Mouse (Mus musculus) CH12.LX (cell line): Measurements from ENCODE around the gene Hbq1b. TPM values are rescaled to one million over a fixed set of nuclear protein-coding genes. Genes with fewer than 3 reads are reported as not detected.
"Not testable (repeated sequence)": the region's sequence is repeated elsewhere in the genome, so short reads cannot be mapped to it uniquely, and the experiment has no call there.

Source experiments
- DNase-seq: peaks from one replicate; pipeline ENCODE4 v3.0.0-alpha.2; 2013; ENCODE audit errors: extremely low read depth
- H3K27ac ChIP-seq: 2 replicates; pipeline ENCODE4 v1.5.1; 2012; ENCODE audit warnings: low read depth, mild to moderate bottlenecking, control low read depth, moderate library complexity; ENCODE audit not compliant: insufficient read depth
- H3K27me3 ChIP-seq: replicated peaks from 2 replicates; pipeline ENCODE3; 2012; ENCODE audit warnings: inconsistent platforms
- H3K36me3 ChIP-seq, 2 experiments: replicated peaks in 1 of 2; 2 replicates each; pipeline versions ENCODE3 to v1.6.1; 2012; ENCODE audit warnings: inconsistent platforms in 1 of 2, low read length in 1 of 2, mild to moderate bottlenecking in 1 of 2, mixed read lengths in 1 of 2, moderate library complexity in 1 of 2; ENCODE audit not compliant: control insufficient read depth in 1 of 2, insufficient read depth in 1 of 2
- H3K4me1 ChIP-seq, 2 experiments: 2 replicates each; pipeline ENCODE4 v1.6.1; 2012; ENCODE audit warnings: inconsistent platforms in 1 of 2, moderate library complexity in 1 of 2; ENCODE audit not compliant: insufficient read depth in 2 of 2, control insufficient read depth in 1 of 2
- H3K4me2 ChIP-seq: 2 replicates; pipeline ENCODE4 v1.6.1; 2012; ENCODE audit warnings: low read depth, mild to moderate bottlenecking, control low read depth; ENCODE audit not compliant: poor library complexity, insufficient read depth, severe bottlenecking
- H3K4me3 ChIP-seq, 3 experiments: fragments of 150-350 bp in 1 of 3; sonication (generic) in 1 of 3; replicated peaks in 1 of 3; 2 replicates each; pipeline versions ENCODE3 to v1.5.1; 2011 to 2012; ENCODE audit warnings: low read depth in 2 of 3, low read length in 2 of 3, mild to moderate bottlenecking in 2 of 3, moderate library complexity in 2 of 3, control low read depth in 1 of 3, improper control_type of control experiment in 1 of 3, inconsistent platforms in 1 of 3, mixed read lengths in 1 of 3; ENCODE audit not compliant: poor library complexity in 1 of 3
- H3K79me2 ChIP-seq: replicated peaks from 2 replicates; pipeline ENCODE4 v1.6.1; 2012; ENCODE audit warnings: mild to moderate bottlenecking, moderate library complexity; ENCODE audit not compliant: control insufficient read depth, poor library complexity, insufficient read depth, severe bottlenecking; ENCODE audit errors: extremely low read depth
- H3K9ac ChIP-seq: 2 replicates; pipeline ENCODE4 v1.6.1; 2012; ENCODE audit warnings: low read depth, mild to moderate bottlenecking, control low read depth, moderate library complexity; ENCODE audit not compliant: insufficient read depth
- H3K9me3 ChIP-seq: replicated peaks from 2 replicates; pipeline ENCODE3; 2012; ENCODE audit warnings: low read length, inconsistent platforms, mixed read lengths
- BHLHE40 ChIP-seq: IDR thresholded peaks from 2 replicates; pipeline ENCODE4 v1.6.1; 2011; ENCODE audit warnings: mild to moderate bottlenecking, low read depth, low read length, improper control_type of control experiment
- CTCF ChIP-seq, 2 experiments: IDR thresholded peaks in 1 of 2; conservative IDR thresholded peaks in 1 of 2; 2 replicates each; pipeline ENCODE4 v1.5.1; 2011 to 2012; ENCODE audit warnings: low read depth in 2 of 2, low read length in 2 of 2, improper control_type of control experiment in 1 of 2, inconsistent platforms in 1 of 2, mild to moderate bottlenecking in 1 of 2, moderate library complexity in 1 of 2
- HCFC1 ChIP-seq: IDR thresholded peaks from 2 replicates; pipeline ENCODE4 v1.6.1; 2012; ENCODE audit warnings: low read depth, mild to moderate bottlenecking, inconsistent platforms, low read length, improper control_type of control experiment
- IRF4 ChIP-seq: IDR thresholded peaks from 2 replicates; pipeline ENCODE4 v1.6.1; 2014; ENCODE audit warnings: low read depth, mild to moderate bottlenecking, inconsistent platforms, low read length, improper control_type of control experiment
- JUN ChIP-seq: IDR thresholded peaks from 2 replicates; pipeline ENCODE4 v1.6.1; 2011; ENCODE audit warnings: low read depth, mild to moderate bottlenecking, low read length, improper control_type of control experiment, moderate library complexity; ENCODE audit not compliant: insufficient read depth
- MAFK ChIP-seq: IDR thresholded peaks from 2 replicates; pipeline ENCODE4 v1.6.1; 2011; ENCODE audit warnings: low read length, improper control_type of control experiment; ENCODE audit not compliant: insufficient replicate concordance
- MAZ ChIP-seq: IDR thresholded peaks from 2 replicates; pipeline ENCODE4 v1.6.1; 2012; ENCODE audit warnings: low read depth, mild to moderate bottlenecking, inconsistent platforms, low read length, improper control_type of control experiment, moderate library complexity
- NELFE ChIP-seq: IDR thresholded peaks from 2 replicates; pipeline ENCODE4 v1.6.1; 2011; ENCODE audit warnings: low read depth, low read length, improper control_type of control experiment
- PAX5 ChIP-seq: IDR thresholded peaks from 2 replicates; pipeline ENCODE4 v1.6.1; 2012; ENCODE audit warnings: low read length, inconsistent platforms, mixed read lengths
- POLR2AphosphoS2 ChIP-seq: IDR thresholded peaks from 2 replicates; pipeline ENCODE4 v1.6.1; 2011; ENCODE audit warnings: low read depth, low read length, improper control_type of control experiment
- TBP ChIP-seq: conservative IDR thresholded peaks from 2 replicates; pipeline ENCODE4 v1.6.1; 2011; ENCODE audit warnings: low read depth, low read length, improper control_type of control experiment
- USF1 ChIP-seq: IDR thresholded peaks from 2 replicates; pipeline ENCODE4 v1.6.1; 2014; ENCODE audit warnings: low read depth, mild to moderate bottlenecking, inconsistent platforms, low read length, improper control_type of control experiment
- USF2 ChIP-seq: conservative IDR thresholded peaks from 2 replicates; pipeline ENCODE4 v1.6.1; 2011; ENCODE audit warnings: low read depth, low read length, improper control_type of control experiment
- dilution Hi-C: fragments of 300-500 bp; cut with MboI; formaldehyde crosslinking; loops from 2 replicates; pipeline ENCODE4 v1.14.3; 2020; ENCODE audit warnings: low sequenced_read_pairs; ENCODE audit not compliant: extremely low pct_unique_long_range_greater_than_20kb, extremely low pct_ligation_motif_present
- in situ Hi-C: fragments of 300-500 bp; cut with MboI; formaldehyde crosslinking; loops from 3 replicates; pipeline ENCODE4 v1.14.3; 2019; ENCODE audit warnings: low sequenced_read_pairs, low pct_ligation_motif_present, low pct_unique_long_range_greater_than_20kb, mixed read lengths
- polyA plus RNA-seq: library from polyadenylated mRNA; unstranded; fragments of >175 nt; gene quantifications from 2 replicates; pipeline ENCODE4 v1.2.1, GENCODE M21; 2012; ENCODE audit warnings: low read depth; ENCODE audit not compliant: insufficient read length
- total RNA-seq, 2 experiments: library from RNA; depleted of rRNA; stranded (reverse); fragments of 300-350 nt in 1 of 2; fragments of >200 nt in 1 of 2; gene quantifications; 2 replicates each; pipeline ENCODE4 v1.2.3; 2012 to 2014

Gene Hbq1b
- total and polyA plus RNA-seq, 3 experiments = not detected

DNA sequence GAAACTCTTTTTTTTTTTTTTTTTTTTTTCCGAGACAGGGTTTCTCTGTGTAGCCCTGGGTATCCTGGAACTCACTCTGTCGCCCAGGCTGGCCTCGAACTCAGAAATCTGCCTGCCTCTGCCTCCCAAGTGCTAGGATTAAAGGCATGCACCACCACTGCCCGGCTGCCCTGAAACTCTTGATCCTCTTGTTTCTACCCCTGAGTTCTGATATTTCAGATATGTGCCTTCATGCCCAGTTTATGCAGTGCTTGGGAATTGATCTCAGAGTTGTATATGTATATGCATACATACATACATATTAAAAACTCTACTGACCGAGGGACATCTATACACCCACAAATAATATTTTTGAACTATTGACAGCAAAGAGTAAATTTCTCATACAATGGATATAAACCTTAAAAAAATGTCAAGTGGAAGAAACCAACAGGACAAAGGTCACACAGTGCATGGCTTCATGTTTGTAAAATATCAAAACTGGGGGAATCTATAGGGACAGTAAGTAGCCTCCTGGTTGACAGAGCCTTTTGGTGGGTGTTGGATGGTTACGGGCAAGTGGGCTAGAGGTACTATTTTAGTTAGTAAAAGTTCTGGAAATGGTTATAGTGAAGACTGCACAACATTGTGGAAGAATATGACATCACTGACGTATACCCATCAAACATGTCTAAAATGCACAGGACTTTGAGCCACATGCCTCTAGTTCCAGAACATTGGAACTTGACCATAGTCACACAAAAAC, 1.6 kb upstream of the Hbq1b start:
- in situ Hi-C loops = loop anchor here (5.0 kb wide), 2 partner anchors 33 to 37 kb away; no protein-coding TSS in a partner anchor
- H3K27ac ChIP-seq = no peak overlapping the region
- peaks cover 2 to 20% of the 10 kb centered on the region in 2 experiments; a peak in 2 of 4 replicates for H3K4me1 ChIP-seq
- no peak for DNase-seq
- H3K4me2 ChIP-seq = no peak overlapping the region
- H3K36me3 ChIP-seq = no peaks in the 10 kb centered on the region
- no peaks in the 10 kb centered on the region for H3K79me2 ChIP-seq
- H3K9ac ChIP-seq = no peak overlapping the region
- TF ChIP-seq MAFK (no peak), POLR2AphosphoS2 (no peak), HCFC1 (no peak), CTCF (conservative IDR thresholded peaks at IDR 0.05 in 1 of 2, IDR thresholded peaks at IDR 0.05 in 1 of 2; ENCODE audit: low read depth in 2 of 2, low read length in 2 of 2) (no peak), NELFE (no peak), IRF4 (no peak)
- no peaks in the 10 kb centered on the region for H3K9me3 ChIP-seq
- peaks cover 10% of the 10 kb centered on the region for H3K27me3 ChIP-seq
- H3K4me3 ChIP-seq = no peak overlapping the region
- dilution Hi-C loops = no loop called here

DNA sequence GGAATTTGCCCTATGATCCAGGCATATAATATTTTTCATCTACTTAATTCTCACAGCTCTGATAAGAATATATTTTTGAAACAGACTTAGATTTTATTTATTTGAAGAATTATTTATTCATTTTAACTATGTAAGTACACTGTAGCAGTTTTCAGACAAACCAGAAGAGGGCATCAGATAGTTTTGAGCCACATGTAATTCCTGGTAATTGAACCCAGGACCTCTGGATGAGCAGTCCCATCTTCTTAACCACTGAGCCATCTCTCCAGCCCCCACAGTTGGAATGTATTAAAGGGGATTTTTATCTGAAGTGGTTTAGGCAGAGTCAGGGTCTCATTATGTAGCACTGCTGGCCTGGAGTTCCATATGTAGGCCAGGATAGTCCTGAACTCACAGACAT, 878 bp upstream of the Hbq1b start:
- H3K27me3 ChIP-seq, DNase-seq, H3K4me2 ChIP-seq, H3K4me3 ChIP-seq, H3K9ac ChIP-seq, H3K27ac ChIP-seq, H3K9me3 ChIP-seq, H3K36me3 ChIP-seq, H3K79me2 ChIP-seq, dilution Hi-C loops: not testable (repeated sequence)
- peak in 1 of 2 experiments; percentile 11; a peak in 1 of 4 replicates for TF ChIP-seq CTCF (conservative IDR thresholded peaks at IDR 0.05 in 1 of 2, IDR thresholded peaks at IDR 0.05 in 1 of 2; ENCODE audit: low read depth in 2 of 2, low read length in 2 of 2)
- in situ Hi-C loops = loop anchor here (5.0 kb wide), 2 partner anchors 34 to 36 kb away; no protein-coding TSS in a partner anchor
- peaks cover 0 to 18% of the 10 kb centered on the region in 2 experiments; a peak in 2 of 4 replicates for H3K4me1 ChIP-seq

- no peak overlapping the region for H3K9ac ChIP-seq
- TF ChIP-seq TBP (no peak), BHLHE40 (peak; percentile 37; the same call in 1 of the 2 replicates), MAZ (no peak), USF2 (peak; percentile 67), JUN (no peak), USF1 (peak; percentile 57), NELFE (no peak), PAX5 (no peak)
- no peaks in the 10 kb centered on the region for H3K9me3 ChIP-seq
- H3K36me3 ChIP-seq = no peaks in the 10 kb centered on the region
- H3K4me2 ChIP-seq = no peak overlapping the region; the same call in 1 of the 2 replicates
- in situ Hi-C loops (loop anchor here (5.0 kb wide), 2 partner anchors 35 kb away; no protein-coding TSS in a partner anchor), dilution Hi-C loops (no loop called here)
- no peak overlapping the region for H3K4me3 ChIP-seq
- no peak for DNase-seq
- no peaks in the 10 kb centered on the region for H3K79me2 ChIP-seq
- H3K27ac ChIP-seq = no peak overlapping the region
- peaks cover 7% of the 10 kb centered on the region for H3K27me3 ChIP-seq
- peaks cover 0 to 13% of the 10 kb centered on the region in 2 experiments; a peak in 2 of 4 replicates for H3K4me1 ChIP-seq
Measured at GRCm38 (mm10) chr11:32287493-32287825, 694 bp downstream of the Hbq1b start.
